Mouse (Mus musculus): Measurements from ENCODE around the gene Ptbp3.

- TF ChIP-seq GATA1 (IDR thresholded peaks at IDR 0.05; ENCODE audit: borderline replicate concordance, low read length) (no peak), CTCF (IDR thresholded peaks at IDR 0.05; ENCODE audit: low read depth, low read length) (no peak), TAL1 (conservative IDR thresholded peaks at IDR 0.05; ENCODE audit: low read depth, low read length) (no peak), GATA2 (IDR thresholded peaks at IDR 0.05; ENCODE audit: borderline replicate concordance, low read depth, low read length) (no peak), POLR2AphosphoS5 (IDR thresholded peaks at IDR 0.05; ENCODE audit: insufficient replicate concordance, low read depth, low read length) (no peak)
These were observed 35.9 kb upstream of the Ptbp3 start for GRCm38 (mm10) chr4:59585097-59585496.

Measured in G1E (cell line).